8 mouse cellular contexts compared by ENCODE assay signal in genomic region chr2:18608260-18609074, GRCm38 (mm10).
DNase-seq lines count a peak whose midpoint lies in the region; ATAC-seq and TF ChIP-seq lines count a peak whose summit lies in the region.

No protein-coding gene starts in this region.

- H3K9ac ChIP-seq in ES-Bruce4 (ENCODE audit: low read depth, poor library complexity, severe bottlenecking) = peak overlapping the region; percentile 9; the same call in 1 of the 2 replicates
- peak overlapping the region; percentile 65 for H3K9ac ChIP-seq in forebrain, postnatal 0 days
- H3K9ac ChIP-seq in lung, embryonic 16.5 days (ENCODE audit: low read length) = peak overlapping the region; percentile 59

- no peaks in the 10 kb centered on the region for H3K36me3 ChIP-seq in ES-Bruce4 (ENCODE audit: control insufficient read depth, insufficient read depth, low read length, poor library complexity, severe bottlenecking)
- no peaks in the 10 kb centered on the region for H3K36me3 ChIP-seq in forebrain, postnatal 0 days (ENCODE audit: insufficient read depth)
- no peaks in the 10 kb centered on the region for H3K36me3 ChIP-seq in hindbrain, embryonic 10.5 days
- no peaks in the 10 kb centered on the region for H3K36me3 ChIP-seq in lung, embryonic 16.5 days (ENCODE audit: control insufficient read depth, insufficient read depth, low read length)

- H3K27me3 ChIP-seq in ES-Bruce4 (ENCODE audit: control insufficient read depth, insufficient read depth, low read length, poor library complexity, severe bottlenecking) = peaks cover 17% of the 10 kb centered on the region
- no peaks in the 10 kb centered on the region for H3K27me3 ChIP-seq in cerebellum, adult 2 months (ENCODE audit: control insufficient read depth, insufficient read depth, low read length)
- H3K27me3 ChIP-seq in forebrain, postnatal 0 days (ENCODE audit: insufficient read depth, low read length) = peaks cover 23% of the 10 kb centered on the region
- H3K27me3 ChIP-seq in hindbrain, embryonic 10.5 days (ENCODE audit: insufficient read depth, poor library complexity, severe bottlenecking) = peaks cover 86% of the 10 kb centered on the region
- H3K27me3 ChIP-seq in lung, embryonic 16.5 days (ENCODE audit: control insufficient read depth, insufficient read depth, low read depth, low read length) = peaks cover 25% of the 10 kb centered on the region

- peak overlapping the region; percentile 53 for H3K4me3 ChIP-seq in ES-Bruce4 (ENCODE audit: low read depth, low read length)
- H3K4me3 ChIP-seq in cerebellum, adult 2 months (replicated peaks; ENCODE audit: insufficient read depth, low read depth, low read length) = peak overlapping the region; percentile 56
- H3K4me3 ChIP-seq in forebrain, postnatal 0 days (ENCODE audit: low read depth, low read length) = peak overlapping the region; percentile 47
- peak overlapping the region; percentile 52 for H3K4me3 ChIP-seq in hindbrain, embryonic 10.5 days
- H3K4me3 ChIP-seq in lung, embryonic 16.5 days (ENCODE audit: low read length) = peak overlapping the region; percentile 54
- peak overlapping the region; percentile 48 for H3K4me3 ChIP-seq in olfactory bulb, adult 2 months (ENCODE audit: insufficient read depth, low read depth, low read length)

- TF ChIP-seq POLR2A in ES-Bruce4 (IDR thresholded peaks at IDR 0.05; ENCODE audit: insufficient read depth, low read length) = no peak
- TF ChIP-seq POLR2A in cerebellum, adult 2 months (IDR thresholded peaks at IDR 0.05; ENCODE audit: borderline replicate concordance, insufficient read depth, low read length) = peak; percentile 2; the same call in 1 of the 2 replicates
- TF ChIP-seq POLR2A in olfactory bulb, adult 2 months (IDR thresholded peaks at IDR 0.05; ENCODE audit: insufficient read depth, low read depth, low read length) = no peak

- no peak overlapping the region for H3K27ac ChIP-seq in ES-Bruce4 (ENCODE audit: insufficient read depth, low read length)
- peak overlapping the region; percentile 34 for H3K27ac ChIP-seq in cerebellum, adult 2 months (ENCODE audit: insufficient read depth, low read length)
- no peak overlapping the region for H3K27ac ChIP-seq in forebrain, postnatal 0 days (ENCODE audit: low read depth, low read length)
- H3K27ac ChIP-seq in hindbrain, embryonic 10.5 days = peak overlapping the region; percentile 75
- H3K27ac ChIP-seq in lung, embryonic 16.5 days (ENCODE audit: low read length) = no peak overlapping the region
- no peak overlapping the region for H3K27ac ChIP-seq in olfactory bulb, adult 2 months (ENCODE audit: insufficient read depth, low read depth, low read length)

- no peak for TF ChIP-seq EP300 in ES-Bruce4 (IDR thresholded peaks at IDR 0.05; ENCODE audit: insufficient read depth, low read depth, low read length)

- DNase-seq in cerebellum, adult 2 months = peak; percentile 54 to 74
- DNase-seq in forebrain, postnatal 0 days = peak; percentile 73
- DNase-seq in hindbrain, embryonic 10.5 days (ENCODE audit: low spot score) = peak; percentile 71
- peak; percentile 15 to 35 for DNase-seq in layer of hippocampus, adult 8-10 months (ENCODE audit: low spot score in 2 of 2)
- peak; percentile 23 for DNase-seq in urinary bladder, adult 2 months (ENCODE audit: low spot score)

- peak; percentile 89 for ATAC-seq in forebrain, postnatal 0 days
- ATAC-seq in lung, embryonic 16.5 days (ENCODE audit: low read depth) = peak; percentile 78

- no peak for TF ChIP-seq CTCF in ES-Bruce4 (IDR thresholded peaks at IDR 0.05; ENCODE audit: low read depth, low read length)
- TF ChIP-seq CTCF in cerebellum, adult 2 months (IDR thresholded peaks at IDR 0.05; ENCODE audit: borderline replicate concordance, insufficient read depth, low read depth, low read length) = no peak
- no peak for TF ChIP-seq CTCF in forebrain, postnatal 0 days (IDR thresholded peaks at IDR 0.05; ENCODE audit: low read depth)
- peak; percentile 9; the same call in 1 of the 2 replicates for TF ChIP-seq CTCF in olfactory bulb, adult 2 months (IDR thresholded peaks at IDR 0.05; ENCODE audit: insufficient read depth, low read depth, low read length)

- WGBS in cerebellum, adult 2 months = 2% methylated on average over 29 of the region's 29 CpGs
- 2% methylated on average over 29 of the region's 29 CpGs for WGBS in forebrain, postnatal 0 days
- under 1% methylated on average over 29 of the region's 29 CpGs for WGBS in hindbrain, embryonic 10.5 days
- under 1% methylated on average over 29 of the region's 29 CpGs for WGBS in lung, embryonic 16.5 days
- 1% methylated on average over 29 of the region's 29 CpGs for WGBS in olfactory bulb, adult 2 months

- no peaks in the 10 kb centered on the region for H3K9me3 ChIP-seq in ES-Bruce4 (replicated peaks; ENCODE audit: control insufficient read depth, insufficient read depth, low read length, poor library complexity, severe bottlenecking)
- H3K9me3 ChIP-seq in forebrain, postnatal 0 days (ENCODE audit: low read length) = no peaks in the 10 kb centered on the region
- H3K9me3 ChIP-seq in hindbrain, embryonic 10.5 days = no peaks in the 10 kb centered on the region
- H3K9me3 ChIP-seq in lung, embryonic 16.5 days (ENCODE audit: control insufficient read depth, low read length) = no peaks in the 10 kb centered on the region

- peak overlapping the region; percentile 94 for H3K4me2 ChIP-seq in forebrain, postnatal 0 days (ENCODE audit: low read depth)
- H3K4me2 ChIP-seq in lung, embryonic 16.5 days (ENCODE audit: low read depth, low read length) = peak overlapping the region; percentile 76

- H3K4me1 ChIP-seq in ES-Bruce4 (ENCODE audit: control insufficient read depth, insufficient read depth, low read length) = no peaks in the 10 kb centered on the region
- H3K4me1 ChIP-seq in cerebellum, adult 2 months (ENCODE audit: control insufficient read depth, insufficient read depth, low read length) = no peaks in the 10 kb centered on the region
- H3K4me1 ChIP-seq in forebrain, postnatal 0 days (ENCODE audit: insufficient read depth) = 0 out of 2 replicates have a peak, but pooled peaks cover 3% of the 10 kb centered on the region
- peaks cover 26% of the 10 kb centered on the region for H3K4me1 ChIP-seq in hindbrain, embryonic 10.5 days (replicated peaks)
- H3K4me1 ChIP-seq in lung, embryonic 16.5 days (replicated peaks; ENCODE audit: control insufficient read depth, insufficient read depth, low read length) = peaks cover 17% of the 10 kb centered on the region
- peaks cover 21% of the 10 kb centered on the region for H3K4me1 ChIP-seq in olfactory bulb, adult 2 months (ENCODE audit: control insufficient read depth, insufficient read depth, low read length)

Comparison
In these comparisons a context has a peak if more than half of its experiments do, and no peak if none do; other contexts are left out.
1. H3K27ac ChIP-seq: peak in cerebellum, adult 2 months (single experiment) and hindbrain, embryonic 10.5 days (single experiment); none in ES-Bruce4 (single experiment), forebrain, postnatal 0 days (single experiment), lung, embryonic 16.5 days (single experiment) and olfactory bulb, adult 2 months (single experiment).
2. H3K9ac ChIP-seq: peak in every context shown above with its lines; median percentile 65 in forebrain, postnatal 0 days; 59 in lung, embryonic 16.5 days; 9 in ES-Bruce4.
3. DNase-seq: peak in every context shown above with its lines; median percentile 73 in forebrain, postnatal 0 days; 71 in hindbrain, embryonic 10.5 days; 64 in cerebellum, adult 2 months; 25 in layer of hippocampus, adult 8-10 months; 23 in urinary bladder, adult 2 months.
4. Peak in every context shown above with its lines, with median percentiles within 50 percentile points of each other: H3K4me3 ChIP-seq.